Mouse (Mus musculus) brain, adult 2 months (tissue): Measurements from ENCODE around the gene Trim16.

Experiments used
- DNase-seq: peaks from one replicate; pipeline ENCODE4 v3.0.0; 2011; ENCODE audit warnings: low read depth, low spot score

Gene Trim16

DNA sequence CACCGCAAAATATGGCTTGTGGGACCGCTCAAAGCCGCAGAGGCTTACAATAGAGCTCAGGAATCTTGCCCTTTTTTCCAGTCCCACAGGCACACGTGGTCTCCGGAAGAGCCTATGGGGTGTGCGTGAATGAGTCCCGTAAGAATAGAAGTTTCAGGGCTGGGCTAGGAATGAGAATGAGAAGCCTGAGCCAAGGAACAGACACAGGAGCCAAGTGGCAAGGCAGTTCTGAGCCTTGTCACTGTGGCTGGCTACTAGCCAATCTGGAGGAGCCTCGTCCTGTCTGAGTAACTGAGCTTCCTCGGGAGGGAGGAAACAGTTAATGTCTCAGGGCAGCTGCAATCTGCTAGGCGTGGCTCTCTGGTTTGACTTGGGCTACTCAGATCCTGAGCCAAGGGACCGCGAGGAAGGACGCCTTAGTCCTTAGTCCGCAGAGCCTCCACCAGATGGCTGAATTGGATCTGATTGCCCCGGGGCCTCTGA lies at the start of gene Trim16:
Trim16 (plus strand) TSS at position 173 of the 483 bp plus-strand sequence.
- peak; percentile 69 for DNase-seq

DNA sequence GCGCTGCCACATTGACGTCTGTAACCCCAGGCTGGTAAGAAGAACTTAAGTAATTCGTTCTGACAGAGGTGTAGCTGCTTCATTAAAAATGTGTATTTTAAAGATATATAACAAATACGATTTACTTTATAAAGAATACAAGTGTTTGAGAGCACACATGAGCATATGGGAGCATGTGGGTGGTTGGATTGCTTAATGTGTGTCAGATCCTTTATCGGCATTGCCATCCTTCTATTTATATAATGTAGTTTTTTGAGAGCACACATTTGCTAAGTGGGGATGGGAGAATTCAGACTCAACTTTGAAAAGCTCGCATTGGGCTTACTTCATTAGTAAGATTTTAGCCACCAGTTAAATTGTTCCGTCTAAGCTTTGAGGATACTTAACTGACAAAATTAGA lies 43.5 kb upstream of the Trim16 start:
- peak; percentile 77 for DNase-seq

DNA sequence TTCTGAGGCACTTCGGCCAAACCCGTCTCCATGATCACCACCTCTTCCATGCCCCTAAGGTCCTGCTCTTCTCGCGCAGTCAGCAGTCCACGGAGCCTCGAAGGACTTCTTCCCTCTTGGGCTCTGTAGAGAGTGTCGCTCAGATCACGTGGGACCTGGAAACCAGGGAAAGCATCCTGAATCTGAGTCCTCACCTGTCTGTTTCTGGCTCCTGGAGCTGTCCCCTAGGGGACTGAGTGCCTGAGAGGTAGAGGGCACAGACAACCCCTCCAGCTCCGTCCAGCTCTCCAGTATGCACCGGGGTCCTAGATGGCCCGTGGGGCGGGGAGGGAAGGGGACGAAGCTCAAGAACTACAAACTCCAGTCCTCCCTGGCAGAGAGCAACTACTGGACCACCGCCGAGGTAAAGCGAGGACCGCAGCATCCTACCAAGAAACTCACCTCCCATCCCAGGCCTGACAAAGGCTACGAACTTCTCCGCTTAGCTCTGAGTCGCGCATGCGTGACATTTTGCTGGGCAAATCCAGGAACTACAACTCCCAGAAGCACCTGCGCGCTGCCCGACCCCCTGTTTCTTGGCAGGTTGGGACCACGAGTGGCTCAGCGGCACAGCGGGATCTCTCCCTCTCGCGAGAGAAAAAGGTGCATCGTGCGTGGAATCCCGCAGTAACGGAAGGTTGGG lies 31.0 kb upstream of the Trim16 start, which contains the start of gene Zfp286:
Zfp286 (minus strand) TSS at position 528 of the 682 bp plus-strand sequence.
- DNase-seq = peak; percentile 97

DNA sequence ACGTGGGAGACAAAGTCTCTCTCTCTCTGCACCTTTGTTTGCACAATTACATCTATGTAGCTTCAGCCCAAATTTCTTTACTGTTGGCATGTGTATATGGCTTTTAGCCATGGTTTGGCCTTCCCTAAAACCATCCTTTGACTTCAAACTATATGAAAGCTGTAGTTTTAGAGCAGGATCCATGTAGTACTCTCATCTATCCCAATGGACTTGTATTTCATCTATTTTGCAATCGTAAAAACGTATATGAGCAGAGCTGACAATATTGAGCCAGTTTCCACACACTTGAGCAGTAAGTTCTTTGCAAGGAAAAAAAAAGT lies 30.5 kb upstream of the Trim16 start:
- no peak for DNase-seq

DNA sequence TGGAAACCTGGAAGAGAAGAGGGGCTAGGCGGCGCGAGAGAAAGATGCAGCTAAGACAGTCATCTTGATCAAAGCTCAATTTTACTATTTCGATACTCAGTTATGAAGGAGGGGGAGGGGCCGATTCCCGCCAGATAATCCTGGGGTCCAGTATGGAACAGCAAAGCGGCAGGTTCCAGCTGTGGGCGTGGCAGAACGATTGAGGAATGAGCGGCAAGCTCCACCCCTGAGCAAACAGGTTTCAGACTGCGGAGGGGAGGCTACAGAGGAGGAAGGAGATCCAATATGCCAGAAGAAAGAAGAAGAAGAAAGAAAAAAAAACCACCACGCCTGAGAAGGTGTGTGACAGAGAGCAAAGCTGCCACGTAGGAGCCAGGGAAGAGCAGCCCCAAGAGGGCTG lies 15.9 kb upstream of the Trim16 start:
- DNase-seq = no peak

DNA sequence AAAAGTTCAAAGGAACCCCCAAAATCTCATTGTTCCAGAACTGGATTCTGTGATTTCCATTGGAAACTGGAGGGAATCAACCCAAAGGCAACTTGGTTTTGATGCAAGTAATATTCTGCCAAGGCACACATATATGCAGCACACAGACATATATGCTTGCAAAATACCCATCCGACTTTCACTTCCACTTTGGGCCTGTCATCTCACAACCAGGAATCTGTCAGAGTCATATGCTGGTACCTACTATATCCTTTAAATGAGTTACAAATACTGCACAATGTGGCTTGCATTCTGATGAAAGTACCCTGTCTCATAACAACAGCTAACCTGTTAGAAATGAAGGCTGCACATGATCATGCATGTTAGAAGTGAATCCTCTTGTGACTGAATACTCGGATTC lies 12.1 kb upstream of the Trim16 start:
- no peak for DNase-seq

DNA sequence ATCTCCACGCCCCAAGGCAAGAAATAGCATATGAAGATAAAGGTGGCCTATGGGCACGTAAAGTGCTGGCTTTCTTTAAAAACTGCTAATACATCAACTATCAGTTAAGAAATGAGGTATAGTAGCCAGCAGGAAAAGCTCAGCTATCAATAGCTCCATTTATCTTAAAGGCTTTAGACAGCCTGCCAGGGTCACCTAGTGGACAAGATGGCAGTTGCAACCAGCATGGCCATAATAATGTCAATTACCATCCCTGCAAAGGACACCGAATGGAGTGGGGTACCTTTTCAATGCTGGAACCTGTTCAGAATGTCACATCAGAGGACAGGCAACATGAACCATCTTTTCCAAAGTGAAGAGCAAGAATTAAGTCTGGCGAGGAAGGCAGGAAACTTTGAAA lies 10.8 kb upstream of the Trim16 start:
- DNase-seq = peak; percentile 31

DNA sequence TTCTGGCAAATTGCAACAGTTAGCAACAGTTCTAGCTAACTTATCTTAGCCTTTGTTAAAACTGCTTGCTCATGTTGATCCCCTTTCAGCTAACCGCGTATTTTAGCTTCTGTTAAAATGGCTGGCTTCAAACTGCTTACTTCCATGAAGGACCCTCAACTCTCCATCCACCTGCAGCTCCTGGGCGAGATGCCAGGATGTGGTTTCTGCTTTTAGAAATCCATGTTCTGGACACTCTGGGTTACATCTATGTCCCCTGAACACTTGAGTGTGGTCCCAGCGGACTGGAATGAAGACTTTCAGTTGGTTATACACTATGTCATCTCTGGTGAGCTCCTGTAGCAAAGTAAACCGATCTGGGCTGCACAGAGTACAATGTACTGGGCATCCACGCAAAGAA lies 7.8 kb upstream of the Trim16 start:
- no peak for DNase-seq

DNA sequence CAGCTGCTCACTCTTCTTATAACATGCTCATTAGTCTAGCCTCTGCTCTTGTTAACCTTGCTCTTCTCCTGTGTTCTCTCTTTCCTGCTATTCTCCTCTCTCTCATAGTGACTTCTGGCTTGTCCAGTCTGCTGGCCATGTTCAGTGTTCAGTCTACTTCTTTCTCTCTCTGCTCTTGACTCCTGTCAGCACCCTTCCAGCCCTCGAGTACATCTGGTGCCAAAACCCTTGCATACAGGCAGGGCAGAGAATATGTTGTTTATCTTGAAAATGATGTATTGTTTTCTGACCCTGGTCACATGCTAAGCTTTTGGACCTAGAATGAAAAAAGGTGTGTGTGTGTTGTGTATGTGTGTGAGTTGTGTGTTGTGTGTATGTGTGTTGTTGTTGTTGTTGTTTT lies 6.5 kb upstream of the Trim16 start:
- no peak for DNase-seq

DNA sequence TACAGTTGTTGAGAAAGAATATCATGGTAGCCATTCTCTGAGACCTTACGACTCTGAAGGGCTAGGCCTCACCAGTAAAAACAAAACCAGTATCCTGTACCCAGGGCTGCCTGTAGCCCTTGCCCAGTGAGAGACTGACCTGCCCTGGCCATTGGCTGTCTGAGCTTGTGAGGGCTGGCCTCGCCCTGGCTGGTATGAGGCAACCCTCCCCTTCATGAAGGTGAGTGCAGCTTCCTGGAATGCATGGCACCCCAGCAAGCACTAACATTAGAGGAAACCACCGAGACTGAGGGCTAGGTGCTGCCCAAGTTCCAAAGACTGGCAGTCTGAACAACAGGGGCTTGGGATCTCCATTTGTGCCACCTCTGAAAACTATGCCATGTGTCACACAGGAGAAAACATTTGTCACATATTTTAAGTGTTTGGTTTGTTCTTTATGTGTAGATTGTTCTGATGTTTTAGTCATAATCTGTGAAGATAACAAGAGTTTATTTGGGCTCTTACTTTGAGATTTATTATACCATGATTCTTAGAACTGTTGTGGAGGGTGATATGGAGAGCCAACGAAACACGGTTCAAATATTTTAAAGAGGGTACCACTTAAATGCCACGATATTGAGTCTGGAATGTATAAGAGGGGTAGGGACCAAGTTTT lies 5.9 kb upstream of the Trim16 start:
- DNase-seq = no peak

DNA sequence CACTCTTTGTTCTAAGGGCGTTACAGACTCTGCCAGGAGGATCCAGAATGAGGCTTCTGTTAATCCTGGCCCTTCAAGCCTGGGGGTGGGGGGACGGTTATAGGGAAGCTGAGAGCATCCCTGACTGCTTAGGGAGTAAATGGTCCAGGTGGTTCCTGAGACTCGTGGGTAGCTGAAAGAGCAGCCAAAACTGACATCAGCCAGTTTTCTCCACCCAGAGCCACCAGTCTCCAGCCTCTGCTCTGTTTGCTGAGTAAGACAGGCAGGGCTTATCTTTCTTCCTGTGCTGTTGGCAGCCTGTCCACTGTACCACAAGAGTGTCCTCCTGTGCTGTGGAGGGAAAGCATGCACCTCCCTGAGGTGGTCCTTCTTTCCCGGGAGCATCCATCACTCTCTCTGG lies 5.4 kb upstream of the Trim16 start:
- DNase-seq = peak; percentile 58

DNA sequence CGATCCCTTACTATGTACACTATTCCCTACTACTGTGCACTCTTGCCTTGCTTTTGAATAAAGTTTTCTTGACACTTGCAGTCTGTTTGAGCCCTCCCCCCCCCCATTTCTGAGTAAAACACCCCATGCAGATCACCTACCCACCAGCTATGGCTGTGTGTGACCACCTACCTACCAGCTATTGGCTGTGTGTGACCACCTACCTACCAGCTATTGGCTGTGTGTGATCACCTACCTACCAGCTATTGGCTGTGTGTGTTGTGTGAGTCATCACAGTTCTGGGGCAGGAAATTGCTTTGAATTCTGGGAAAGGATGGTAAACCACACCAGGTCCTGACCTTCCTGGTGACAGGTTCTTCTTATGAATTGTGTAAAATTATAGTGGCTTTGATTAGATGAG lies 4.6 kb upstream of the Trim16 start:
- no peak for DNase-seq

DNA sequence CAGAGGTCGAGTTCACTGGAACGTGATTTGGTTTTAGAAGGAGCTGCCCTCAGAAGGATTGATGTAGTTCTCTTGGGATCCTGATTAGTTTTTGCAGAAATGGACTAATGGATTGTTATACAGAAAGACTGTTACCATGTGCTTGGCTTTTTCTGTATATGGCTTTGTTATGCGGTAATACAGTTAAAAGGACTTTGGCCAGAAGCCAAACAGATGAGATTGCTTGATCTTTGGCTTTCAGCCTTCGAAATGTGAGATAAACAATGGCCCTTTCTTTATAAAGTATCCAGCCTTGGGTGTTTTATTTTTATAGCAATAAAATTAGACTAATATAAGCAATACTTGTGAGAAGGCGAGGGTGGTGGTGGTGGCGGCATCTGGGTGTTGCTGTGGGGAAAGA lies 3.4 kb upstream of the Trim16 start:
- DNase-seq = no peak

DNA sequence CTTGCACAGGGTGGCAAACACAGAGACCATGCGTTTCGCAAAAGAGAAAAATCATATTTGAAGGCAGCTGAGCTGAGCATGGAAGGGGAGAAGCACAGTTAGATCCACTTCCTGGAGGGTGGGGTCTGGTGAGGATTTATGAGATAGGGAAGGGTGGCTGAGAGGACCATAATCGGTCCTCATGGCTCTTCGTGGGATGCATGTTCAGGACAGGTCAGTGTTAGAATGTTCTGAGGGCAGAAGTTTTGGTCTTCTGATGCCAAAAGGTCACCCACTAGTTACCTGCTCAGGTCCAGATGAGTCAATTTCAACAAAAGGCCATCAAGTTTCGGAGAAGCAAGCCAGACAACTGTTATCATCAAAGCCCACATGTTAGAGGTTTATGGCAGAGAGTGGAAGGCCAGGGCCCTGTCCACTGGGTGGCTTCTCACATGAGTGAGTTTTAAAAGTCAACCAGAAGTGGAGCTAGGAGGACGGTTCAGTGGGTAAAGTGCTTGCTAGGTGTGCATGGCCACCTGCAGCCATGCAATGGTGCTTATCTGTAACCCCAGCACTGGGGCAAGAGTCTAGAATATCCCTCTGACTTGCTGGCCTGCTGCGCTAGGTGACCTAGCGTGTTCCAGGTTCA lies 858 bp upstream of the Trim16 start:
- no peak for DNase-seq

DNA sequence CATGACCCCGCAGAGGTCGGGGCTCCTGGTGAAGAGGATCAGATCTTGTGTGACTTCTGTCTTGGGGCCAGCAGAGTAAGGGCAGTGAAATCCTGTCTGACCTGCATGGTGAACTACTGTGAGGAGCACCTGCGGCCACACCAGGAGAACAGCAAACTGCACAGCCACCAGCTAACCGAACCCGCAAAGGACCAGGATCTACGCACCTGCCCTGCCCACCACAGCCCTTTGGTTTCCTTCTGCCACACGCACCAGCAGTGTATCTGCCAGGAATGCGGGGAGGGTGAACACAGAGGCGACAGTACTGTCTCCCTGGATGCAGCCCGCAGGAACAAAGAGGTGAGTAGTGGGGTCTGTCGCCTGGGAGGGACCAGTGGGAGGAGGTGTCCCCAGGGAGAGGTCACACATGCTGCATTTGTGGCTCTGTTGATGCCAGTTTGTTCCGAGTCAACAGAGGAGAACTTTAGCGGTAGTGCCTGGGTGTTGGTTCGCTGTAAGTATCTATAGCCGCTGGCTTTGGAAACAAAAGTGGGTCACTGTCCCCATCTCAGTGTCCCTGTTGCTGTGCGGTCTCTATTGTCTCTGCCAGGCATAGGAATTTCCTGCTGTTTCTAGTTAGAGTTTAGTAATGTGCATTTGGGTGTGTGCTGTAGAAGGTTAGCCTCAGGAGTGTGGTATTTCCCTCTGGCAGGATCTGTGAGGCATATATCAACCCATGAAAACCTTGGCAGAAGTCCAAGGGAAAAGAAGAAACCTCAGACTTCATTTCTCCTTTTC lies 818 bp downstream of the Trim16 start:
- peak; percentile 12 for DNase-seq

DNA sequence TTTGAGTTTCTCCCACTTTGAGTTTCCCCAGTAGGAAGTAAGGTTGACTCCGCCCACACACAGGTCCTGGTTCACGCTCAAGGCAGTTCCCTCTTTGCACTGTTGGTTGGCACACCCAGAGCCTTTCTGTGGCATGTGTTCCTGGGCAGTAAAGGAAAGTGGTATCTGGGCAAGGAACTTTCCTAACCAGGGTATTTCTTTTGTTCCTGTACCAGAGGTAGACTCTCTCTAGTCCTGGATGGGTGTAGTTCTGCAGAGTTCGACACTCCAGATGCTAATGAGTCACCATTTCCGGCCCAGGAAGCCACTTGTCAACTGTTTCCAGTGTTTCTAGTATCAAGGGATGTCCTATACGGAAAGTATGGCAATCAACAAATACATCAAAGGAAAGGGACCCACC lies 1.9 kb downstream of the Trim16 start:
- DNase-seq = no peak

DNA sequence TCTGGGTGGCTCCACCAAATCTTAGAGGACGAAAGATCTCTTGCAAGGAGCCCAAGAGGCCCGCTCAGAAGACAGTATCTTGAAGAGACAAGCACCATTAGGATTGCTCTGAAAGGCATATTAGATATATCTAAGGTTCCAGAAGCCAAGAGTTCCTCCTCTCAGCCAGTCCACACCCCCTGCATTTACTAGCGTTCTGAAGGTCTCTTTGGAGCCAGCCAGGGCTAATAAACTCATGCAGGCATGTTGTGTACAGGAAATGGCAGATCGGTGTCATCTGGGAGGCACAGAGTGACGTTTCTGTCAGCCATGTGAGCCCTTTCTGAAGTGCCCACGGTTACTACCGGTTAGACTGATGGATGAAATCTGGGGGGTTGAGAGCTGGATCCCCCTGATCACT lies 4.2 kb downstream of the Trim16 start:
- no peak for DNase-seq

DNA sequence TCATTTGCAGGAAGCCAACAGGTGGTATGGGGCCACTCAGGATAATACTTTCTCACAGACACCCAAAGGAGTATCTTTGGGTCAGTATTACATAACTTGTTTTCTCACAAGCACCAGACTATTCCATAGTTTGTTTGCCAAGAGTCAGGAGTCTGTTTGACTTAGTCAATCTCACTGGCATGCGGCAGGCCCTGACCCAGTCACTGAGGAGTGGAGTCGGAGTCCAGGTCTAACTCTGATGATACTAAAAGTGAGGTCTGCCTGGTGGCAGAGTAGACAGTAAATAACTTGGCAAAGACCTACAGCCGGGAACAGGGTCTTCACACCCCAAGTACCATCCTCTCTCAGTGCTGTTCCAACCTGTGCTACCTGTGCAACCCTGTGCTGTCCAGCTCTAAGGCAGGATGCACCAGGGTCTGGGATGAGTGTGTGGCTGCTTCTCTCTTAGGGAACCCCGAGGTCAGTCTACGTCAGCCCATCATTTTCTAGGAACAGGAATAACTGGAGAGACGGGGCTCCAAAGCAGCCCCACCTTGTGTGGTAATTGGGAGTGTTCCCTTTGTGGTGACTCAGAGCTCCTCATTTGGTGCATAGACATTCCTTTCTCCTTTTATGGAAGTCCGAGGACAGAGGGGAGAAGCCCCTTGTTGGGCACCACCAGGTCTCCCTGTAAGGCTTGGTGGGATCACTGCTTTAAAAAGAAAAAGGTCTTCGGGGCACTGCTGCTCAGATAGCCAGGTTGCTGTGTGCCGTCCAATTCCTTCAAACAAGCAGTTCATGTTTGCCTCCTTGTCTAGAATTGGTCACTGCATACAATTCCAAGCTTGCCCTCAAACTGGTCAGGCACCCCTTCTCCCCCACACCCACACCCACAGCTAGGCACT lies 5.4 kb downstream of the Trim16 start:
- DNase-seq = no peak

DNA sequence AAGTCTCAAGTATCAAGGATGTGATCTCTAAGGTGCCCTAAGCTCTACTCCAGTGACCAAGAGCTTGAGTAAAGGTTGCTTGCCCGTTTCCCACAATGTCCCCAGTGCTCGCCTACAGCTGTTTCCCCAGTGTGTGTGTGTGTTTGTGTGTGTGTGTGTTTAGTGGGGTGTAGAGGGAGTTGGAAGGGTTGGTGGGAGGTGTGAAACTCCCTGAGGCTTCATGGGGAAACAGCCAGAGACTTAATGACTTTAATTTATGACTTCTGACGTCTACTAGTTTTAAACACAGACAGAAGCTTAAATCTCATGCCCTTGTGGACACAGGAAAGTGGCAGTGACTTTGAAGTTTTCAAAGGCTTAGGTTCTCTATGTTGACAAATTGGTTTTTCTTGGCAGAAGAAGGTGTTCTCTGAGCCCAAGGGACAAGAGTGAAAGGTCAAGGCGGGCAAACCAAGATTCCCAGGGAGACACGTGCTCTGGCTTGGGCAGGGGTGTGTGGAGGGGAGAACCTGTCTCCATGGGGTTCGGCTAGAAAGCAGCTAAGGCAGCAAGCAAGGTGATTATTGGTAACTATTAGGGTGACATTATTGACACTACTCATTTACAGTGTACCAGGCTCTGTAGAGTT lies 6.2 kb downstream of the Trim16 start:
- DNase-seq = no peak

DNA sequence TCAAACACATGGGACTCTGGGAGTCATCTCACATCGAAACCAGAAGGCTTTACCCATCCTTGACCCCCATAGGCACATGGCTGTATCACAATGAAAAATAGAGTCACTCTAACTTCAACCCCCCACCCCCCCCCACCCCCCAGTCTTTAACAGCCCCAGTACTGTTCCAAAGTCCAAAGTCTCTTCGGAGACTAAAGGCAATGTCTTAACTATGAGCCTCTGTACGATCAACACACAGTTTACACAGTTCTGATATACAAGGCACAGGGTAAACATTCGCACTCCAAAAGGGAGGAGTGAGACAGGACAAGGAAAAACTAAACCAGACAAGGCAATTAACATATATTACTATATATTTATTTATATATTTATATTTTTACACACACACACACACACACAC lies 7.1 kb downstream of the Trim16 start:
- no peak for DNase-seq

DNA sequence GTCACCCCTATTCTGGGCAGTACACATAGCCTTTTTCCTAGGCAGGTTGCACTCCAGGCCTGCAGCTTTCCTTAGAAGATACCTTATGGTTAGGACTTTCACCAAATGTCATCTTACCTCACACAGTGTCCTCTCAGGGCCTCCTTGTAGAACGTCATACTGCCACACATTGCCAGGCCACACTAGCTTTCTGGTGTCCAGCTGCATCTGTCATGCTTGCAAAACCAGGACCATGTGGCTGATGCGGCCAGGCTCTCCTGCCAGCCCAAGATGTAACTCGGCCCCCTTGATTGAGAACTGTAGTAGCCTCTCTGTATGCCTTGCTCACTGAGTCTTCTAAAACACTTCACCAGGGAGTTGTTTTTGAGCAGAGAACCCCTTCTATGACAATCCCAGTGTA lies 7.9 kb downstream of the Trim16 start:
- no peak for DNase-seq
